Mouse (Mus musculus): ENCODE results near the gene Gck.
A peak's percentile ranks its signal among the peaks of the same experiment; 100 is the strongest.

Gene Gck

GRCm38 (mm10) chr11:5949586-5950352 lies at the start of gene Gck:
TSS of gene Gck (minus strand) at chr11:5950081.
- DNase-seq (ENCODE audit: low spot score), result no peak

GRCm38 (mm10) chr11:5998472-5998871 lies 48.6 kb upstream of the Gck start:
- DNase-seq (ENCODE audit: low spot score), result no peak

- DNase-seq (ENCODE audit: low spot score), result peak; percentile 90
Measured at GRCm38 (mm10) chr11:5995989-5996388, 46.1 kb upstream of the Gck start.

- no peak for DNase-seq (ENCODE audit: low spot score)
Measured at GRCm38 (mm10) chr11:5994880-5995279, 45.0 kb upstream of the Gck start.

GRCm38 (mm10) chr11:5994212-5994611 lies 44.3 kb upstream of the Gck start:
- DNase-seq (ENCODE audit: low spot score), result no peak

- DNase-seq (ENCODE audit: low spot score), result peak; percentile 50
Measured at GRCm38 (mm10) chr11:5990910-5991309, 41.0 kb upstream of the Gck start.

GRCm38 (mm10) chr11:5989954-5990593 lies 40.2 kb upstream of the Gck start:
- DNase-seq (ENCODE audit: low spot score), result no peak

GRCm38 (mm10) chr11:5988126-5988525 lies 38.2 kb upstream of the Gck start:
- DNase-seq (ENCODE audit: low spot score), result no peak

GRCm38 (mm10) chr11:5983629-5984028 lies 33.7 kb upstream of the Gck start:
- DNase-seq (ENCODE audit: low spot score), result no peak

GRCm38 (mm10) chr11:5981323-5981722 lies 31.4 kb upstream of the Gck start:
- DNase-seq (ENCODE audit: low spot score), result no peak

GRCm38 (mm10) chr11:5980561-5980960 lies 30.7 kb upstream of the Gck start:
- DNase-seq (ENCODE audit: low spot score), result no peak

GRCm38 (mm10) chr11:5980108-5980507 lies 30.2 kb upstream of the Gck start:
- DNase-seq (ENCODE audit: low spot score), result no peak

- DNase-seq (ENCODE audit: low spot score), result no peak
Measured at GRCm38 (mm10) chr11:5979088-5979487, 29.2 kb upstream of the Gck start.

- no peak for DNase-seq (ENCODE audit: low spot score)
Measured at GRCm38 (mm10) chr11:5976106-5976505, 26.2 kb upstream of the Gck start.

- no peak for DNase-seq (ENCODE audit: low spot score)
Measured at GRCm38 (mm10) chr11:5975068-5975467, 25.2 kb upstream of the Gck start.

- DNase-seq (ENCODE audit: low spot score), result no peak
Measured at GRCm38 (mm10) chr11:5974053-5974452, 24.2 kb upstream of the Gck start.

GRCm38 (mm10) chr11:5973151-5973550 lies 23.3 kb upstream of the Gck start:
- no peak for DNase-seq (ENCODE audit: low spot score)

GRCm38 (mm10) chr11:5971202-5971601 lies 21.3 kb upstream of the Gck start:
- no peak for DNase-seq (ENCODE audit: low spot score)

GRCm38 (mm10) chr11:5968223-5968622 lies 18.3 kb upstream of the Gck start:
- DNase-seq (ENCODE audit: low spot score), result no peak

GRCm38 (mm10) chr11:5966751-5967150 lies 16.9 kb upstream of the Gck start:
- no peak for DNase-seq (ENCODE audit: low spot score)

GRCm38 (mm10) chr11:5965865-5966264 lies 16.0 kb upstream of the Gck start:
- no peak for DNase-seq (ENCODE audit: low spot score)

- DNase-seq (ENCODE audit: low spot score), result no peak
Measured at GRCm38 (mm10) chr11:5960051-5960450, 10.2 kb upstream of the Gck start.

- peak; percentile 95 for DNase-seq (ENCODE audit: low spot score)
Measured at GRCm38 (mm10) chr11:5955546-5956276, 5.8 kb upstream of the Gck start, which contains the start of gene Ykt6. TSS of gene Ykt6 (plus strand) at chr11:5955693.

All from adipocyte (in vitro differentiated cells).